Mouse (Mus musculus) layer of hippocampus, adult 2 months (tissue): ENCODE measurements at regions not wholly inside any gene's neighbourhood (a gene's known extent, or its start where the extent isn't known, plus 50 kb on each side); places are given as distances from the start of the nearest gene placed in this dataset.

Experiments
- DNase-seq, 2 experiments: peaks; one replicate each; pipeline ENCODE4 v3.0.0; 2022; ENCODE audit warnings: low spot score in 2 of 2
- H3K27ac ChIP-seq: fragments of 200-600 bp; 2 replicates; pipeline ENCODE4 v1.8.1; 2022
- H3K4me3 ChIP-seq: fragments of 200-600 bp; 2 replicates; pipeline ENCODE4 v1.8.1; 2022; ENCODE audit warnings: mild to moderate bottlenecking
- CTCF ChIP-seq: fragments of 200-600 bp; conservative IDR thresholded peaks from 2 replicates; pipeline ENCODE4 v1.8.1; 2022; ENCODE audit warnings: antibody characterized with exemption, mild to moderate bottlenecking, moderate library complexity

- no peak overlapping the region for H3K4me3 ChIP-seq
- no peak for DNase-seq
- no peak overlapping the region for H3K27ac ChIP-seq
- TF ChIP-seq CTCF = no peak
Observed at GRCm38 (mm10) chr5:75817396-75817795, 160.9 kb downstream of the Kdr start.

GRCm38 (mm10) chr5:75814393-75814984 is 163.8 kb downstream of the Kdr start:
- Histone ChIP-seq H3K27ac (no peak overlapping the region), H3K4me3 (no peak overlapping the region)
- no peak for TF ChIP-seq CTCF
- no peak for DNase-seq

- TF ChIP-seq CTCF = no peak
- Histone ChIP-seq H3K27ac (no peak overlapping the region), H3K4me3 (no peak overlapping the region)
- DNase-seq = no peak
Observed at GRCm38 (mm10) chr5:75812686-75813085, 165.6 kb downstream of the Kdr start.

GRCm38 (mm10) chr5:75808551-75809332 is 169.5 kb downstream of the Kdr start:
- DNase-seq = no peak
- no peak for TF ChIP-seq CTCF
- Histone ChIP-seq H3K27ac (no peak overlapping the region), H3K4me3 (no peak overlapping the region)

- no peak for TF ChIP-seq CTCF
- H3K4me3 ChIP-seq = no peak overlapping the region
- no peak overlapping the region for H3K27ac ChIP-seq
- DNase-seq = no peak
Observed at GRCm38 (mm10) chr5:75805011-75805410, 173.2 kb downstream of the Kdr start.

GRCm38 (mm10) chr5:75804340-75804739 is 173.9 kb downstream of the Kdr start:
- Histone ChIP-seq H3K27ac (no peak overlapping the region), H3K4me3 (no peak overlapping the region)
- DNase-seq = no peak
- no peak for TF ChIP-seq CTCF

GRCm38 (mm10) chr5:75803012-75803411 is 175.2 kb downstream of the Kdr start:
- DNase-seq = no peak
- no peak for TF ChIP-seq CTCF
- Histone ChIP-seq H3K27ac (no peak overlapping the region), H3K4me3 (no peak overlapping the region)

- no peak for DNase-seq
- no peak overlapping the region for H3K27ac ChIP-seq
- TF ChIP-seq CTCF = no peak; the same call in 1 of the 2 replicates
- no peak overlapping the region for H3K4me3 ChIP-seq
Observed at GRCm38 (mm10) chr5:75800040-75800989, 177.9 kb downstream of the Kdr start.

- no peak for TF ChIP-seq CTCF
- DNase-seq = no peak
- Histone ChIP-seq H3K27ac (no peak overlapping the region), H3K4me3 (no peak overlapping the region)
Observed at GRCm38 (mm10) chr5:75799627-75800026, 178.6 kb downstream of the Kdr start.

GRCm38 (mm10) chr5:75793184-75793583 is 185.1 kb downstream of the Kdr start:
- Histone ChIP-seq H3K4me3 (no peak overlapping the region), H3K27ac (no peak overlapping the region)
- no peak for TF ChIP-seq CTCF
- no peak for DNase-seq

GRCm38 (mm10) chr5:75791738-75792137 is 186.5 kb downstream of the Kdr start:
- DNase-seq = no peak
- no peak overlapping the region for H3K27ac ChIP-seq
- no peak for TF ChIP-seq CTCF
- H3K4me3 ChIP-seq = no peak overlapping the region

GRCm38 (mm10) chr5:75788087-75788486 is 190.2 kb downstream of the Kdr start:
- no peak for DNase-seq
- Histone ChIP-seq H3K4me3 (no peak overlapping the region), H3K27ac (no peak overlapping the region)
- TF ChIP-seq CTCF = no peak

- TF ChIP-seq CTCF = no peak
- DNase-seq = no peak
- Histone ChIP-seq H3K4me3 (no peak overlapping the region), H3K27ac (no peak overlapping the region)
Observed at GRCm38 (mm10) chr5:75786196-75786595, 192.1 kb downstream of the Kdr start.
